Mouse (Mus musculus): Measurements from ENCODE around the gene Ptk7.
A peak's percentile ranks its signal among the peaks of the same experiment; 100 is the strongest.

Ptk7 gene

GRCm38 (mm10) chr17:46556584-46556945, 72.7 kb downstream of the Ptk7 start:
- DNase-seq (ENCODE audit: low spot score), result no peak

GRCm38 (mm10) chr17:46555673-46556583, 73.4 kb downstream of the Ptk7 start, which contains the start of gene Srf:
Gene Srf, minus strand, starts transcription at chr17:46556175.
- peak; percentile 98 for DNase-seq (ENCODE audit: low spot score)

- no peak for DNase-seq (ENCODE audit: low spot score)
Measured at GRCm38 (mm10) chr17:46554977-46555672, 74.2 kb downstream of the Ptk7 start.

- no peak for DNase-seq (ENCODE audit: low spot score)
Measured at GRCm38 (mm10) chr17:46554646-46554976, 74.7 kb downstream of the Ptk7 start.

- no peak for DNase-seq (ENCODE audit: low spot score)
Measured at GRCm38 (mm10) chr17:46553926-46554325, 75.4 kb downstream of the Ptk7 start.

- no peak for DNase-seq (ENCODE audit: low spot score)
Measured at GRCm38 (mm10) chr17:46553469-46553868, 75.8 kb downstream of the Ptk7 start.

GRCm38 (mm10) chr17:46552841-46553423, 76.4 kb downstream of the Ptk7 start:
- peak; percentile 92 for DNase-seq (ENCODE audit: low spot score)

GRCm38 (mm10) chr17:46552151-46552550, 77.2 kb downstream of the Ptk7 start:
- no peak for DNase-seq (ENCODE audit: low spot score)

- no peak for DNase-seq (ENCODE audit: low spot score)
Measured at GRCm38 (mm10) chr17:46551369-46551768, 77.9 kb downstream of the Ptk7 start.

- DNase-seq (ENCODE audit: low spot score), result no peak
Measured at GRCm38 (mm10) chr17:46550904-46551303, 78.4 kb downstream of the Ptk7 start.

- no peak for DNase-seq (ENCODE audit: low spot score)
Measured at GRCm38 (mm10) chr17:46549642-46550041, 79.7 kb downstream of the Ptk7 start.

GRCm38 (mm10) chr17:46549193-46549592, 80.1 kb downstream of the Ptk7 start:
- no peak for DNase-seq (ENCODE audit: low spot score)

GRCm38 (mm10) chr17:46548741-46549140, 80.6 kb downstream of the Ptk7 start:
- DNase-seq (ENCODE audit: low spot score), result no peak

- DNase-seq (ENCODE audit: low spot score), result no peak
Measured at GRCm38 (mm10) chr17:46547923-46548322, 81.4 kb downstream of the Ptk7 start.

GRCm38 (mm10) chr17:46546995-46547394, 82.3 kb downstream of the Ptk7 start:
- DNase-seq (ENCODE audit: low spot score), result no peak

GRCm38 (mm10) chr17:46546591-46546990, 82.7 kb downstream of the Ptk7 start:
- no peak for DNase-seq (ENCODE audit: low spot score)

- peak; percentile 86 for DNase-seq (ENCODE audit: low spot score)
Measured at GRCm38 (mm10) chr17:46545813-46546564, 83.3 kb downstream of the Ptk7 start, which contains the start of gene Cul9. Gene Cul9, minus strand, starts transcription at chr17:46546388.

GRCm38 (mm10) chr17:46543661-46544060, 85.6 kb downstream of the Ptk7 start:
- no peak for DNase-seq (ENCODE audit: low spot score)

- no peak for DNase-seq (ENCODE audit: low spot score)
Measured at GRCm38 (mm10) chr17:46525579-46526307, 103.6 kb downstream of the Ptk7 start.

GRCm38 (mm10) chr17:46525065-46525464, 104.2 kb downstream of the Ptk7 start:
- DNase-seq (ENCODE audit: low spot score), result no peak

GRCm38 (mm10) chr17:46521963-46522668, 107.2 kb downstream of the Ptk7 start:
- DNase-seq (ENCODE audit: low spot score), result no peak

Data from left cerebral cortex, adult 11 months (tissue).